In the genomic region with DNA sequence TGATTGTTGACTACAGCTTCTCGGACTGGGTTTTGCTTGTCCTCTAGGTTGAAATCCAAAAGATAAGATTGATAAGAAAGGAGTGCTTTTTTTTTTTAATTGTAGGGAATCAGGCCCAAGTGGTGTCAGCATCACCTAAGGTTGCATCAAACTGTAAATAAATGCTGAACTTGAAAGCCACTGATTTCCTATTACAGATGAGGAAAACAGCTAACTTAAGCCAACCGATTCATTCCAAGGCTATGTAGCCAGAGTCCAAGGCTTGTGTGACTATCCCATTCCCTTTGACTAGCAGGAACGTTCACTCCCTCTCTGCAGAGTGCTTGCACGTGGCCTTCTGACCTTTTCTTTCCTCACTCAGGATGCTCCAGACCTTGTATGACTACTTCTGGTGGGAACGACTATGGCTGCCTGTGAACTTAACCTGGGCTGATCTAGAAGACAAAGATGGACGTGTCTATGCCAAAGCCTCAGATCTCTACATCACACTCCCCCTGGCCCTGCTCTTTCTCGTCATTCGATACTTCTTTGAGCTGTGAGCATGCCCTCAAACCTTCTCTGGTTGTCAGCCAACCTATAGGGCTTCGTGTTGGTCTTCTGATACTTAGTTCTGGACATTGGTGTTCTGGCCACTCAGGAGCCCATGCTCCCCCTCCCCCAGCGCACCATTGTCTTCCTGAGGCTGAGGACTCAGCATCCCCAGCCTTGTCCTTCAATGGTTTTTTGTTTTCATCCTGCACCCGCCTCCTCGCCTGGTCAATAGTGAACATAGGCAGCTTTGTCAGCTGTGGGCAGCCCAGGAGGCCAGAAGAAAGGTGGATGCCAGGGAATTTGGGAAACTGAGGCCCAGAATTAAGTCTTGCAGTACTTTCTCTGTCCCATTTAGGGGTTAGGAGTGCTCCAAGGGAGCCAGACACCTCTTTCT, we compare ENCODE assay signal across 20 mouse cellular contexts. TPM values are rescaled to one million over a fixed set of nuclear protein-coding genes. Genes with fewer than 3 reads are reported as not detected.
DNase-seq lines count a peak whose midpoint lies in the region; ATAC-seq lines count a peak whose summit lies in the region.
"Had no signal": no experiment of that assay in that cellular context is flagged by ENCODE, and none has a peak within 500 bp of the region (broad histone marks: within the 10 kb centered on the region; RNA-seq: fewer than 3 reads in every experiment).

No protein-coding gene starts in this region.

- H3K4me2 ChIP-seq in hindbrain, embryonic 14.5 days (replicated peaks) = no peak overlapping the region
- H3K4me2 ChIP-seq in hindbrain, embryonic 12.5 days (replicated peaks) = no peak overlapping the region
- no peak overlapping the region; the same call in 1 of the 2 replicates for H3K4me2 ChIP-seq in liver, embryonic 11.5 days
- H3K4me2 ChIP-seq in intestine, embryonic 15.5 days (replicated peaks) = no peak overlapping the region
- H3K4me2 ChIP-seq: forebrain, embryonic 12.5 days; hindbrain, embryonic 13.5 days had no signal

- H3K9ac ChIP-seq in hindbrain, embryonic 14.5 days = no peak overlapping the region
- H3K9ac ChIP-seq in hindbrain, embryonic 12.5 days = no peak overlapping the region
- peak overlapping the region; percentile 22; the same call in 1 of the 2 replicates for H3K9ac ChIP-seq in liver, embryonic 11.5 days (ENCODE audit: low read depth, low read length)
- no peak overlapping the region for H3K9ac ChIP-seq in intestine, embryonic 15.5 days
- H3K9ac ChIP-seq: forebrain, embryonic 12.5 days had no signal

- H3K27ac ChIP-seq in hindbrain, embryonic 14.5 days = no peak overlapping the region
- H3K27ac ChIP-seq in hindbrain, embryonic 12.5 days = no peak overlapping the region
- H3K27ac ChIP-seq in liver, embryonic 11.5 days (ENCODE audit: low read depth, low read length) = no peak overlapping the region
- no peak overlapping the region for H3K27ac ChIP-seq in intestine, embryonic 15.5 days
- H3K27ac ChIP-seq: forebrain, embryonic 12.5 days; hindbrain, embryonic 13.5 days; stomach, postnatal 0 days had no signal

- ATAC-seq in hindbrain, embryonic 14.5 days (ENCODE audit: low FRiP score) = no peak
- no peak for ATAC-seq in hindbrain, embryonic 12.5 days (ENCODE audit: low FRiP score)
- no peak for ATAC-seq in liver, embryonic 11.5 days (replicated peaks; ENCODE audit: low FRiP score)
- no peak for ATAC-seq in intestine, embryonic 15.5 days
- ATAC-seq: activated CD4-positive, CD25-positive, alpha-beta regulatory T cell, adult 4 months; Patski had no signal

- H3K27me3 ChIP-seq in hindbrain, embryonic 14.5 days (ENCODE audit: control insufficient read depth, insufficient read depth, low read length) = no peaks in the 10 kb centered on the region
- H3K27me3 ChIP-seq in hindbrain, embryonic 12.5 days = no peaks in the 10 kb centered on the region
- H3K27me3 ChIP-seq in liver, embryonic 11.5 days (replicated peaks; ENCODE audit: control insufficient read depth, insufficient read depth, low read length) = no peaks in the 10 kb centered on the region
- no peaks in the 10 kb centered on the region for H3K27me3 ChIP-seq in intestine, embryonic 15.5 days (replicated peaks)
- H3K27me3 ChIP-seq: forebrain, embryonic 12.5 days; hindbrain, embryonic 13.5 days; Patski had no signal

- H3K9me3 ChIP-seq in hindbrain, embryonic 14.5 days (ENCODE audit: control insufficient read depth, low read length) = no peaks in the 10 kb centered on the region
- no peaks in the 10 kb centered on the region for H3K9me3 ChIP-seq in hindbrain, embryonic 12.5 days (replicated peaks)
- H3K9me3 ChIP-seq in liver, embryonic 11.5 days (ENCODE audit: control insufficient read depth, low read length) = no peaks in the 10 kb centered on the region
- no peaks in the 10 kb centered on the region for H3K9me3 ChIP-seq in intestine, embryonic 15.5 days
- H3K9me3 ChIP-seq: forebrain, embryonic 12.5 days; hindbrain, embryonic 13.5 days had no signal

- DNase-seq in adrenal gland, adult (ENCODE audit: inconsistent age in 2 of 2, low spot score in 1 of 2) = peak; percentile 52 to 78
- DNase-seq in adrenal gland, adult 18-20 months (ENCODE audit: low spot score in 2 of 2) = no peak
- DNase-seq in hindbrain, embryonic 14.5 days (ENCODE audit: low spot score) = peak; percentile 20
- DNase-seq in liver, embryonic 11.5 days (ENCODE audit: low spot score) = no peak
- no peak for DNase-seq in liver
- DNase-seq in telencephalon, adult 2 months (ENCODE audit: low read depth, low spot score) = peak; percentile 35
- DNase-seq: cerebellum, adult 9-10 months; kidney, postnatal 36 days; lung, adult 2 months; lung, postnatal 36 days; retina, postnatal 1 day; thymus, postnatal 25 days had no signal

- no peak overlapping the region for H3K4me3 ChIP-seq in hindbrain, embryonic 14.5 days (replicated peaks; ENCODE audit: low read length)
- no peak overlapping the region for H3K4me3 ChIP-seq in hindbrain, embryonic 12.5 days
- H3K4me3 ChIP-seq in liver, embryonic 11.5 days (ENCODE audit: low read depth, low read length) = no peak overlapping the region
- H3K4me3 ChIP-seq in intestine, embryonic 15.5 days (replicated peaks) = no peak overlapping the region
- H3K4me3 ChIP-seq: forebrain, embryonic 12.5 days; hindbrain, embryonic 13.5 days had no signal

- peaks cover 51% of the 10 kb centered on the region for H3K36me3 ChIP-seq in hindbrain, embryonic 14.5 days (replicated peaks; ENCODE audit: control insufficient read depth, insufficient read depth)
- H3K36me3 ChIP-seq in hindbrain, embryonic 12.5 days = peaks cover 52% of the 10 kb centered on the region
- H3K36me3 ChIP-seq in liver, embryonic 11.5 days (ENCODE audit: control insufficient read depth, insufficient read depth, low read length) = peaks cover 43% of the 10 kb centered on the region
- H3K36me3 ChIP-seq in intestine, embryonic 15.5 days = peaks cover 45% of the 10 kb centered on the region

- 67% methylated on average over 12 of the region's 12 CpGs for WGBS in hindbrain, embryonic 14.5 days
- 59% methylated on average over 12 of the region's 12 CpGs for WGBS in hindbrain, embryonic 12.5 days
- WGBS in liver, embryonic 11.5 days = 79% methylated on average over 12 of the region's 12 CpGs
- WGBS in intestine, embryonic 15.5 days = 72% methylated on average over 12 of the region's 12 CpGs

- peaks cover 20% of the 10 kb centered on the region for H3K4me1 ChIP-seq in hindbrain, embryonic 14.5 days (replicated peaks; ENCODE audit: control insufficient read depth, insufficient read depth, low read length)
- H3K4me1 ChIP-seq in hindbrain, embryonic 12.5 days = peaks cover 32% of the 10 kb centered on the region
- peaks cover 26% of the 10 kb centered on the region for H3K4me1 ChIP-seq in liver, embryonic 11.5 days (replicated peaks; ENCODE audit: control insufficient read depth, insufficient read depth, low read length)
- H3K4me1 ChIP-seq in intestine, embryonic 15.5 days (replicated peaks) = peaks cover 25% of the 10 kb centered on the region

RNA-seq across cellular contexts. Expression of gene Cers2, which starts 5.4 kb away (rescaled TPM):
- 100 to 1,000 TPM; 191 to 231 TPM for total RNA-seq in adrenal gland, adult 18-20 months (2021)
- polyA plus RNA-seq in hindbrain, embryonic 14.5 days (2014; fragmentation: Nextera tagmentation; extraction: Ambion mirVana) = 81.8 and 88.3 TPM in 2 replicates
- polyA plus RNA-seq in hindbrain, embryonic 12.5 days (2016; fragmentation: Nextera tagmentation; extraction: Ambion mirVana) = 115 TPM in 2 replicates
- polyA plus RNA-seq in liver, embryonic 11.5 days (2014; fragmentation: Nextera tagmentation; extraction: Ambion mirVana) = 178 and 182 TPM in 2 replicates
- polyA plus RNA-seq in intestine, embryonic 15.5 days (2015; fragmentation: Nextera tagmentation; extraction: Ambion mirVana) = 146 and 148 TPM in 2 replicates

RNA-seq across cellular contexts. Expression of gene Anxa9, which starts 13.0 kb away (rescaled TPM):
- total RNA-seq in adrenal gland, adult 18-20 months (2021) = 1 to 10 TPM; 1.4 to 1.7 TPM
- polyA plus RNA-seq in hindbrain, embryonic 14.5 days (2014; fragmentation: Nextera tagmentation; extraction: Ambion mirVana) = 0.24 and 0.52 TPM in 2 replicates
- 0.87 and 1.1 TPM in 2 replicates for polyA plus RNA-seq in hindbrain, embryonic 12.5 days (2016; fragmentation: Nextera tagmentation; extraction: Ambion mirVana)
- 5.5 and 6.7 TPM in 2 replicates for polyA plus RNA-seq in liver, embryonic 11.5 days (2014; fragmentation: Nextera tagmentation; extraction: Ambion mirVana)
- polyA plus RNA-seq in intestine, embryonic 15.5 days (2015; fragmentation: Nextera tagmentation; extraction: Ambion mirVana) = 1.4 and 1.6 TPM in 2 replicates
- total RNA-seq: gastrocnemius, adult 8-10 months had no signal

RNA-seq across cellular contexts. Expression of gene Setdb1, which starts 37.0 kb away (rescaled TPM):
- 10 to 100 TPM; 20.0 to 25.2 TPM for total RNA-seq in adrenal gland, adult 18-20 months (2021)
- polyA plus RNA-seq in hindbrain, embryonic 14.5 days (2014; fragmentation: Nextera tagmentation; extraction: Ambion mirVana) = 47.6 and 54.2 TPM in 2 replicates
- polyA plus RNA-seq in hindbrain, embryonic 12.5 days (2016; fragmentation: Nextera tagmentation; extraction: Ambion mirVana) = 56.3 and 62.9 TPM in 2 replicates
- polyA plus RNA-seq in liver, embryonic 11.5 days (2014; fragmentation: Nextera tagmentation; extraction: Ambion mirVana) = 47.0 and 57.6 TPM in 2 replicates
- 29.2 and 31.2 TPM in 2 replicates for polyA plus RNA-seq in intestine, embryonic 15.5 days (2015; fragmentation: Nextera tagmentation; extraction: Ambion mirVana)

RNA-seq across cellular contexts. Expression of gene Prune1, which starts 38.1 kb away (rescaled TPM):
- 10 to 100 TPM; 20.1 to 21.9 TPM for total RNA-seq in adrenal gland, adult 18-20 months (2021)
- polyA plus RNA-seq in hindbrain, embryonic 14.5 days (2014; fragmentation: Nextera tagmentation; extraction: Ambion mirVana) = 63.8 and 66.0 TPM in 2 replicates
- 37.0 and 37.9 TPM in 2 replicates for polyA plus RNA-seq in hindbrain, embryonic 12.5 days (2016; fragmentation: Nextera tagmentation; extraction: Ambion mirVana)
- 19.8 and 22.7 TPM in 2 replicates for polyA plus RNA-seq in liver, embryonic 11.5 days (2014; fragmentation: Nextera tagmentation; extraction: Ambion mirVana)
- 15.5 and 15.7 TPM in 2 replicates for polyA plus RNA-seq in intestine, embryonic 15.5 days (2015; fragmentation: Nextera tagmentation; extraction: Ambion mirVana)

RNA-seq across cellular contexts. Expression of gene Mindy1, which starts 38.8 kb away (rescaled TPM):
- 100 to 1,000 TPM in 1 of 2 experiments, 10 to 100 TPM in 1; 75.5 to 124 TPM for total RNA-seq in adrenal gland, adult 18-20 months (2021)
- polyA plus RNA-seq in hindbrain, embryonic 14.5 days (2014; fragmentation: Nextera tagmentation; extraction: Ambion mirVana) = 37.8 and 38.9 TPM in 2 replicates
- polyA plus RNA-seq in hindbrain, embryonic 12.5 days (2016; fragmentation: Nextera tagmentation; extraction: Ambion mirVana) = 45.7 and 51.1 TPM in 2 replicates
- 29.0 and 29.9 TPM in 2 replicates for polyA plus RNA-seq in liver, embryonic 11.5 days (2014; fragmentation: Nextera tagmentation; extraction: Ambion mirVana)
- 36.1 and 38.4 TPM in 2 replicates for polyA plus RNA-seq in intestine, embryonic 15.5 days (2015; fragmentation: Nextera tagmentation; extraction: Ambion mirVana)

Comparison
In these comparisons a context has a peak if more than half of its experiments do, and no peak if none do; other contexts are left out.
1. DNase-seq: peak in adrenal gland, adult (2 of 2), hindbrain, embryonic 14.5 days (single experiment) and telencephalon, adult 2 months (single experiment); none in adrenal gland, adult 18-20 months (0 of 2), liver, embryonic 11.5 days (single experiment) and liver (single experiment).